Mouse (Mus musculus): ENCODE data around the gene Asic4.

GRCm38 (mm10) chr1:75487405-75488161 is 37.3 kb downstream of the Asic4 start:
- TF ChIP-seq POLR2A (IDR thresholded peaks at IDR 0.05; ENCODE audit: insufficient read length, low read depth), result peak; percentile 32
- TF ChIP-seq TCF12 (IDR thresholded peaks at IDR 0.05; ENCODE audit: insufficient read depth, poor library complexity, severe bottlenecking), result no peak
- no peak for TF ChIP-seq USF1 (IDR thresholded peaks at IDR 0.05; ENCODE audit: low read depth)
- TF ChIP-seq MYOD1 (IDR thresholded peaks at IDR 0.05; ENCODE audit: control insufficient read depth in 1 of 3, insufficient read length in 2 of 3, low read depth in 2 of 3), result no peak
- TF ChIP-seq MAX (IDR thresholded peaks at IDR 0.05; ENCODE audit: low read depth), result no peak
- no peak for TF ChIP-seq REST (IDR thresholded peaks at IDR 0.05; ENCODE audit: insufficient read depth, insufficient read length)
- no peak for TF ChIP-seq POLR2AphosphoS2 (IDR thresholded peaks at IDR 0.05; ENCODE audit: insufficient read length, low read depth)
- no peak for TF ChIP-seq TCF3 (IDR thresholded peaks at IDR 0.05; ENCODE audit: insufficient read length, low read depth)
- TF ChIP-seq CEBPB (IDR thresholded peaks at IDR 0.05; ENCODE audit: insufficient read depth, poor library complexity, severe bottlenecking), result no peak
- TF ChIP-seq MYOG (IDR thresholded peaks at IDR 0.05; ENCODE audit: control insufficient read depth in 1 of 3, insufficient read depth in 1 of 3, insufficient read length in 2 of 3, low read depth in 2 of 3), result no peak
